Comparison of ENCODE assay signal across 10 mouse cellular contexts in the genomic region with DNA sequence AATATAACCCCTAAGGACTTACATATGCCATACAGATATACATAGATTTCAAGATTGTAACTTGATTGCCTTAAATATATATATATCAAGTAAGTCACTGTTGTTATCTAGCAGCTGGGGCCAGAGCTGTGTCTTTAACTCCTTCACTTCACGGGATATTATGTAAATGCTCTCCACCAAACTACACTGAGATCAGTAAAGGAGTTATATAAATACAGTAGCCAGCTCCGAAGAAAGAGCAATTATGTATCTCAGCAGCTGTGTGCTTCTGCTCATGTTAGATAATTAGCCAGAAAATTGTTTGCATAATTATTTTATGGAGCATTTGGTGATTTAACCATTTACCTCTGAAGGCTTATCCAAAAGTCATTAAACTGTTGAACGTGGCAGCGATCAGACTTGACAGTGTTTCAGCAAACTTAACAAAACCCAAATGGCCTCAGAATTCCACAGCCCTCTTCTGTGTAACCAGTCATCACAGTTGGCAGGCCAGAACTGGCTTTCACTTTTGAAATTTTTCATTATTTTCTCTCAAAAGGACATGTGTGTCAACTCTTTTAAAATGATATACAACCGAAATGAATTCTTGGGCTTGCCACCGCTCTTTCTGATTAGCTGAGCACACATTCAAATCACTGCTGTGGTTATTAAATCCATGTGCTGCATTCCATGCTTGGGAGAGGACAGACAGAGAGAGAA.
DNase-seq lines count a peak whose midpoint lies in the region; ATAC-seq and TF ChIP-seq lines count a peak whose summit lies in the region.
"Had no signal": no experiment of that assay in that cellular context is flagged by ENCODE, and none has a peak within 500 bp of the region (broad histone marks: within the 10 kb centered on the region; RNA-seq: fewer than 3 reads in every experiment).

No protein-coding gene starts in this region.

- no peak overlapping the region for H3K9ac ChIP-seq in kidney, postnatal 0 days (ENCODE audit: low read depth, low read length)
- no peak overlapping the region for H3K9ac ChIP-seq in forebrain, postnatal 0 days

- peak overlapping the region; percentile 28; the same call in 1 of the 2 replicates for H3K27ac ChIP-seq in gastrocnemius, adult 2 months
- no peak overlapping the region for H3K27ac ChIP-seq in kidney, postnatal 0 days
- no peak overlapping the region; the same call in 1 of the 2 replicates for H3K27ac ChIP-seq in forebrain, postnatal 0 days (ENCODE audit: low read depth, low read length)

- DNase-seq in gastrocnemius, adult 2 months: peak; percentile 23
- no peak for DNase-seq in gastrocnemius, adult 8-10 months (ENCODE audit: low spot score in 2 of 2)
- peak; percentile 65 for DNase-seq in kidney, postnatal 0 days (ENCODE audit: low spot score)
- no peak for DNase-seq in kidney, postnatal 25 days
- peak; percentile 73 for DNase-seq in adipocyte (ENCODE audit: low spot score)
- DNase-seq in forebrain, postnatal 0 days: no peak
- no peak for DNase-seq in B cell, adult 2 months
- DNase-seq in right cerebral cortex, adult 18-20 months: no peak
- DNase-seq: cerebellum, postnatal 10 days had no signal

- WGBS in kidney, postnatal 0 days: 54% methylated on average over 6 of the region's 6 CpGs
- 22% methylated on average over 6 of the region's 6 CpGs for WGBS in forebrain, postnatal 0 days

- no peak for ATAC-seq in kidney, postnatal 0 days (replicated peaks; ENCODE audit: low FRiP score, low read depth)
- ATAC-seq in forebrain, postnatal 0 days: peak; percentile 36; the same call in 1 of the 2 replicates
- ATAC-seq: CD4-positive, CD25-positive, alpha-beta regulatory T cell, adult 4 months had no signal

- H3K4me1 ChIP-seq in kidney, postnatal 0 days (replicated peaks; ENCODE audit: insufficient read depth, low read length): no peaks in the 10 kb centered on the region
- no peaks in the 10 kb centered on the region for H3K4me1 ChIP-seq in forebrain, postnatal 0 days (ENCODE audit: insufficient read depth)

- no peak overlapping the region for H3K4me2 ChIP-seq in kidney, postnatal 0 days (ENCODE audit: low read length)
- H3K4me2 ChIP-seq in forebrain, postnatal 0 days (ENCODE audit: low read depth): no peak overlapping the region

- no peak for TF ChIP-seq CTCF in gastrocnemius, adult 2 months (IDR thresholded peaks at IDR 0.05)
- no peak for TF ChIP-seq CTCF in kidney, postnatal 0 days (IDR thresholded peaks at IDR 0.05; ENCODE audit: low read depth)
- no peak for TF ChIP-seq CTCF in forebrain, postnatal 0 days (IDR thresholded peaks at IDR 0.05; ENCODE audit: low read depth)

- H3K9me3 ChIP-seq in kidney, postnatal 0 days (replicated peaks; ENCODE audit: low read length): no peaks in the 10 kb centered on the region
- H3K9me3 ChIP-seq in forebrain, postnatal 0 days (ENCODE audit: low read length): no peaks in the 10 kb centered on the region

- intact Hi-C loops in gastrocnemius, adult 2 months (cut with DNase I): no loop called here

- no peaks in the 10 kb centered on the region for H3K27me3 ChIP-seq in kidney, postnatal 0 days (ENCODE audit: insufficient read depth, low read length)
- H3K27me3 ChIP-seq in forebrain, postnatal 0 days (ENCODE audit: insufficient read depth, low read length): no peaks in the 10 kb centered on the region

- H3K4me3 ChIP-seq in gastrocnemius, adult 2 months: peak overlapping the region; percentile 13; the same call in 1 of the 2 replicates
- H3K4me3 ChIP-seq in kidney, postnatal 0 days (replicated peaks; ENCODE audit: low read depth, low read length): no peak overlapping the region
- no peak overlapping the region for H3K4me3 ChIP-seq in forebrain, postnatal 0 days (ENCODE audit: low read depth, low read length)

- no peaks in the 10 kb centered on the region for H3K36me3 ChIP-seq in kidney, postnatal 0 days (ENCODE audit: insufficient read depth, low read length)
- no peaks in the 10 kb centered on the region for H3K36me3 ChIP-seq in forebrain, postnatal 0 days (ENCODE audit: insufficient read depth)

Comparison
In these comparisons a context has a peak if more than half of its experiments do, and no peak if none do; other contexts are left out.
1. DNase-seq: peak in gastrocnemius, adult 2 months (single experiment), kidney, postnatal 0 days (single experiment) and adipocyte (single experiment); none in gastrocnemius, adult 8-10 months (0 of 2), kidney, postnatal 25 days (0 of 2), forebrain, postnatal 0 days (single experiment), B cell, adult 2 months (0 of 2) and right cerebral cortex, adult 18-20 months (single experiment).